Mouse (Mus musculus) cerebellum, postnatal 25 days (tissue): ENCODE data around the gene Maml2.

Experiments
- DNase-seq, 2 experiments: peaks; one replicate each; pipeline ENCODE4 v3.0.0; 2021; ENCODE audit warnings: mixed read lengths in 2 of 2

Maml2 gene

GRCm38 (mm10) chr9:13311094-13311493, 13.3 kb downstream of the Maml2 start:
- no peak for DNase-seq

- DNase-seq, result no peak
These were observed 16.2 kb downstream of the Maml2 start for GRCm38 (mm10) chr9:13313923-13314322.

GRCm38 (mm10) chr9:13314577-13315004, 16.8 kb downstream of the Maml2 start:
- DNase-seq, result peak in 1 of 2 experiments; percentile 29

GRCm38 (mm10) chr9:13315393-13315792, 17.6 kb downstream of the Maml2 start:
- no peak for DNase-seq

GRCm38 (mm10) chr9:13319566-13319965, 21.8 kb downstream of the Maml2 start:
- DNase-seq, result no peak

GRCm38 (mm10) chr9:13320800-13321364, 23.1 kb downstream of the Maml2 start:
- DNase-seq, result no peak

GRCm38 (mm10) chr9:13323074-13323473, 25.3 kb downstream of the Maml2 start:
- no peak for DNase-seq

GRCm38 (mm10) chr9:13323612-13324011, 25.9 kb downstream of the Maml2 start:
- no peak for DNase-seq

GRCm38 (mm10) chr9:13414230-13414766, 116.5 kb downstream of the Maml2 start:
- no peak for DNase-seq

GRCm38 (mm10) chr9:13425031-13425940, 127.5 kb downstream of the Maml2 start:
- DNase-seq, result peak; percentile 34 to 52

- DNase-seq, result no peak
These were observed 131.8 kb downstream of the Maml2 start for GRCm38 (mm10) chr9:13429477-13430125.

GRCm38 (mm10) chr9:13430302-13430701, 132.5 kb downstream of the Maml2 start:
- no peak for DNase-seq

- DNase-seq, result no peak
These were observed 133.0 kb downstream of the Maml2 start for GRCm38 (mm10) chr9:13430744-13431143.

GRCm38 (mm10) chr9:13431646-13432045, 133.9 kb downstream of the Maml2 start:
- DNase-seq, result peak in 1 of 2 experiments; percentile 34

GRCm38 (mm10) chr9:13433501-13434090, 135.8 kb downstream of the Maml2 start:
- no peak for DNase-seq

- DNase-seq, result no peak
These were observed 143.2 kb downstream of the Maml2 start for GRCm38 (mm10) chr9:13440911-13441310.

- DNase-seq, result no peak
These were observed 144.4 kb downstream of the Maml2 start for GRCm38 (mm10) chr9:13442012-13442735.

GRCm38 (mm10) chr9:13443484-13444211, 145.9 kb downstream of the Maml2 start:
- no peak for DNase-seq

GRCm38 (mm10) chr9:13446236-13446635, 148.5 kb downstream of the Maml2 start:
- no peak for DNase-seq

- DNase-seq, result no peak
These were observed 149.0 kb downstream of the Maml2 start, which contains the start of gene Gm17571 for GRCm38 (mm10) chr9:13446703-13447285. Gm17571 (minus strand) TSS chr9:13446753.

GRCm38 (mm10) chr9:13448716-13449115, 151.0 kb downstream of the Maml2 start:
- no peak for DNase-seq
